Mouse (Mus musculus): ENCODE measurements around the gene H2-K1.
"Not testable (repeated sequence)": the region's sequence is repeated elsewhere in the genome, so short reads cannot be mapped to it uniquely, and the experiment has no call there.

DNA sequence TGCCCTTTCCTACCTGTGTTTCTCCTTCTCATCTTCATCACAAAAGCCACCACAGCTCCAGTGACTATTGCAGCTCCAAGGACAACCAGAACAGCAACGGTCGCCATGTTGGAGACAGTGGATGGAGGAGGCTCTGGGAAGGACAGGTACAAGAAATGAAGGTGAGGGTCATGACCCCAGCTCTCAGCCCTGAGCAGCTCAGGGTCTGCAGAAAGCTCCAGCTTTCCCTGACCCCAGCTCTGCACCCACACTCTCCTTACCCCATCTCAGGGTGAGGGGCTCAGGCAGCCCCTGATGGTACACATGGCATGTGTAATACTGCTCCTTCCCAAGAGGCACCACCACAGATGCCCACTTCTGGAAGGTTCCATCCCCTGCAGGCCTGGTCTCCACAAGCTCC, 3.1 kb downstream of the H2-K1 start:
- TF ChIP-seq CTCF (IDR thresholded peaks at IDR 0.05; ENCODE audit: control insufficient read depth, insufficient read depth, insufficient replicate concordance, low read depth, low read length); POLR2A (IDR thresholded peaks at IDR 0.05; ENCODE audit: control insufficient read depth, low read depth, low read length): not testable (repeated sequence)
